ENCODE assay signal across 9 mouse cellular contexts in the genomic region with DNA sequence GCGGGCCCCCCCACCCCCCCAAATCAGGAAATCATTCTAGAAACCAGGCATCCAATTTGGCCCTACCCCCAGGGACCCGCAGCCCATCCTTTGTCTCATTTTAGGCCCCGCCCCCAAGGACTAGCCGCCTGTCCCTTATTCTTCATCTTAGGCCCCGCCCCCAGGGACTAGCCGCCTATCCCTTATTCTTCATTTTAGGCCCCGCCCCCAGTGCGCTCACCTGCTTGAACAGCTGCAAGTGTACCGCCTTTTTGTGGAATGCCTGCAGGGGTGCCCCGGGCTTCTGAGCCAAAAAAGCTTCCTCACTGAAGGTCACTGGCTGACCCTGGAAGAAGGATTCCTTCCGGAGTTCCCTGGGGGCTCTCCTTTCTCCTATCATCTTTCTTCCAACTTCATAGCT. TPM values are rescaled to one million over a fixed set of nuclear protein-coding genes. Genes with fewer than 3 reads are reported as not detected.
DNase-seq lines count a peak whose midpoint lies in the region; ATAC-seq lines count a peak whose summit lies in the region.
"Had no signal": no experiment of that assay in that cellular context is flagged by ENCODE, and none has a peak within 500 bp of the region (broad histone marks: within the 10 kb centered on the region; RNA-seq: fewer than 3 reads in every experiment).

No protein-coding gene starts in this region.

- H3K4me1 ChIP-seq in forebrain, embryonic 16.5 days (replicated peaks; ENCODE audit: control insufficient read depth, insufficient read depth, low read length) = 0 out of 2 replicates have a peak, but pooled peaks cover 3% of the 10 kb centered on the region
- H3K4me1 ChIP-seq in midbrain, embryonic 14.5 days (ENCODE audit: control insufficient read depth, insufficient read depth, low read length) = no peaks in the 10 kb centered on the region

- H3K36me3 ChIP-seq in forebrain, embryonic 16.5 days (ENCODE audit: control insufficient read depth, insufficient read depth) = no peaks in the 10 kb centered on the region
- H3K36me3 ChIP-seq in midbrain, embryonic 14.5 days (ENCODE audit: control insufficient read depth, insufficient read depth, low read length) = no peaks in the 10 kb centered on the region
- H3K36me3 ChIP-seq: limb, embryonic 15.5 days had no signal

- ATAC-seq in forebrain, embryonic 16.5 days = peak; percentile 46; the same call in 1 of the 2 replicates
- peak; percentile 44; the same call in 1 of the 2 replicates for ATAC-seq in midbrain, embryonic 14.5 days (ENCODE audit: low FRiP score, low TSS enrichment)

- H3K4me2 ChIP-seq in forebrain, embryonic 16.5 days (ENCODE audit: low read length) = peak overlapping the region; percentile 20; the same call in 1 of the 2 replicates
- H3K4me2 ChIP-seq in midbrain, embryonic 14.5 days (ENCODE audit: low read length) = peak overlapping the region; percentile 11
- H3K4me2 ChIP-seq: limb, embryonic 15.5 days had no signal

- no peak overlapping the region for H3K9ac ChIP-seq in forebrain, embryonic 16.5 days (replicated peaks; ENCODE audit: low read depth, low read length)
- H3K9ac ChIP-seq in midbrain, embryonic 14.5 days (replicated peaks; ENCODE audit: low read length) = no peak overlapping the region
- H3K9ac ChIP-seq: limb, embryonic 15.5 days had no signal

- H3K9me3 ChIP-seq in forebrain, embryonic 16.5 days (ENCODE audit: control insufficient read depth, low read length) = no peaks in the 10 kb centered on the region
- no peaks in the 10 kb centered on the region for H3K9me3 ChIP-seq in midbrain, embryonic 14.5 days (ENCODE audit: control insufficient read depth, low read length)
- H3K9me3 ChIP-seq: limb, embryonic 15.5 days had no signal

- no peak overlapping the region for H3K4me3 ChIP-seq in forebrain, embryonic 16.5 days (replicated peaks; ENCODE audit: low read length)
- H3K4me3 ChIP-seq in midbrain, embryonic 14.5 days (replicated peaks; ENCODE audit: low read depth, low read length) = no peak overlapping the region
- H3K4me3 ChIP-seq: limb, embryonic 15.5 days had no signal

- WGBS in forebrain, embryonic 16.5 days = 10% methylated on average over 10 of the region's 11 CpGs
- WGBS in midbrain, embryonic 14.5 days = 3% methylated on average over 11 of the region's 11 CpGs

- no peaks in the 10 kb centered on the region for H3K27me3 ChIP-seq in forebrain, embryonic 16.5 days (replicated peaks; ENCODE audit: control insufficient read depth, insufficient read depth, low read length)
- H3K27me3 ChIP-seq in midbrain, embryonic 14.5 days (ENCODE audit: control insufficient read depth, insufficient read depth, low read length) = no peaks in the 10 kb centered on the region

- DNase-seq in c-Kit-positive CD71-positive TER-119-negative erythroid progenitor cells, embryonic 14.5 days (ENCODE audit: low read depth) = peak; percentile 34
- peak; percentile 49 to 74 for DNase-seq in kidney, postnatal 36 days
- peak; percentile 74 for DNase-seq in midbrain, embryonic 14.5 days
- no peak for DNase-seq in spleen, postnatal 14 days (ENCODE audit: low spot score in 2 of 2)
- no peak for DNase-seq in ovary, postnatal 36 days (ENCODE audit: low spot score)
- no peak for DNase-seq in adipocyte (ENCODE audit: low spot score)
- no peak for DNase-seq in right cerebral cortex, adult 2 months (ENCODE audit: low spot score in 2 of 2)

- H3K27ac ChIP-seq in forebrain, embryonic 16.5 days (ENCODE audit: low read length) = no peak overlapping the region
- no peak overlapping the region for H3K27ac ChIP-seq in midbrain, embryonic 14.5 days (replicated peaks; ENCODE audit: low read depth, low read length)
- H3K27ac ChIP-seq: limb, embryonic 15.5 days had no signal

RNA-seq across cellular contexts. Expression of a gene that starts 7.6 kb away (rescaled TPM):
- polyA plus RNA-seq in forebrain, embryonic 16.5 days (2015; fragmentation: Nextera tagmentation; extraction: Ambion mirVana) = 2.4 and 4.2 TPM in 2 replicates
- 3.3 and 3.4 TPM in 2 replicates for polyA plus RNA-seq in midbrain, embryonic 14.5 days (2014; fragmentation: Nextera tagmentation; extraction: Ambion mirVana)

RNA-seq across cellular contexts. Expression of a gene that starts 11.0 kb away (rescaled TPM):
- polyA plus RNA-seq in forebrain, embryonic 16.5 days (2015; fragmentation: Nextera tagmentation; extraction: Ambion mirVana) = 27.8 and 33.4 TPM in 2 replicates
- polyA plus RNA-seq in midbrain, embryonic 14.5 days (2014; fragmentation: Nextera tagmentation; extraction: Ambion mirVana) = 31.6 and 32.9 TPM in 2 replicates

RNA-seq across cellular contexts. Expression of a gene that starts 11.8 kb away (rescaled TPM):
- polyA plus RNA-seq in forebrain, embryonic 16.5 days (2015; fragmentation: Nextera tagmentation; extraction: Ambion mirVana) = 1.5 and 2.1 TPM in 2 replicates
- polyA plus RNA-seq in midbrain, embryonic 14.5 days (2014; fragmentation: Nextera tagmentation; extraction: Ambion mirVana) = 1.2 and 1.7 TPM in 2 replicates

RNA-seq across cellular contexts. Expression of a gene that starts 16.9 kb away (rescaled TPM):
- polyA plus RNA-seq in forebrain, embryonic 16.5 days (2015; fragmentation: Nextera tagmentation; extraction: Ambion mirVana) = 285 and 318 TPM in 2 replicates
- 324 and 344 TPM in 2 replicates for polyA plus RNA-seq in midbrain, embryonic 14.5 days (2014; fragmentation: Nextera tagmentation; extraction: Ambion mirVana)

RNA-seq across cellular contexts. Expression of a gene that starts 29.2 kb away (rescaled TPM):
- polyA plus RNA-seq in forebrain, embryonic 16.5 days (2015; fragmentation: Nextera tagmentation; extraction: Ambion mirVana) = not detected in 2 replicates
- not detected in 2 replicates for polyA plus RNA-seq in midbrain, embryonic 14.5 days (2014; fragmentation: Nextera tagmentation; extraction: Ambion mirVana)
- polyA plus RNA-seq: limb, embryonic 15.5 days had no signal

Comparison
In these comparisons a context has a peak if more than half of its experiments do, and no peak if none do; other contexts are left out.
1. DNase-seq: peak in c-Kit-positive CD71-positive TER-119-negative erythroid progenitor cells, embryonic 14.5 days (single experiment), kidney, postnatal 36 days (2 of 2) and midbrain, embryonic 14.5 days (single experiment); none in spleen, postnatal 14 days (0 of 2), ovary, postnatal 36 days (single experiment), adipocyte (single experiment) and right cerebral cortex, adult 2 months (0 of 2).